Mouse (Mus musculus) midbrain, postnatal 0 days (tissue): ENCODE data around the gene Vps13c. TPM values are rescaled to one million over a fixed set of nuclear protein-coding genes. Genes with fewer than 3 reads are reported as not detected.

ENCODE experiments used
- ATAC-seq: fragments of 200-750 bp; cut with Nextera tagmentation; 2 replicates; pipeline ENCODE4 v1.8.0; 2017; ENCODE audit warnings: moderate number of reproducible peaks, mild to moderate bottlenecking, moderate TSS enrichment, moderate library complexity; ENCODE audit not compliant: low FRiP score
- DNase-seq: peaks from one replicate; pipeline ENCODE4 v3.0.0-alpha.2; 2015; ENCODE audit warnings: low spot score
- H3K27ac ChIP-seq: fragments of 300-500 bp; sonication (generic); 2 replicates; pipeline ENCODE4 v1.5.1; 2014; ENCODE audit warnings: low read depth, mild to moderate bottlenecking, low read length, mixed read lengths
- H3K27me3 ChIP-seq: fragments of 300-500 bp; sonication (generic); 2 replicates; pipeline ENCODE4 v1.6.1; 2014; ENCODE audit warnings: low read length, control low read depth, mixed read lengths; ENCODE audit not compliant: insufficient read depth
- H3K36me3 ChIP-seq: fragments of 300-500 bp; sonication (generic); 2 replicates; pipeline ENCODE4 v1.6.1; 2014; ENCODE audit warnings: low read length, control low read depth, mixed read lengths; ENCODE audit not compliant: insufficient read depth
- H3K4me1 ChIP-seq: fragments of 300-500 bp; sonication (generic); 2 replicates; pipeline ENCODE4 v1.6.1; 2014; ENCODE audit warnings: mild to moderate bottlenecking, control low read depth, antibody characterized with exemption, low read length, mixed read lengths; ENCODE audit not compliant: insufficient read depth
- H3K4me2 ChIP-seq: fragments of 300-500 bp; sonication (generic); 2 replicates; pipeline ENCODE4 v1.6.1; 2014; ENCODE audit warnings: low read depth, mild to moderate bottlenecking, low read length, mixed read lengths; ENCODE audit not compliant: poor library complexity, severe bottlenecking
- H3K4me3 ChIP-seq: fragments of 300-500 bp; sonication (generic); 2 replicates; pipeline ENCODE4 v1.5.1; 2014; ENCODE audit warnings: low read depth, mild to moderate bottlenecking, low read length, moderate library complexity
- H3K9ac ChIP-seq: fragments of 300-500 bp; sonication (generic); replicated peaks from 2 replicates; pipeline ENCODE4 v1.6.1; 2014; ENCODE audit warnings: mild to moderate bottlenecking, low read length, moderate library complexity, mixed read lengths; ENCODE audit not compliant: poor library complexity, severe bottlenecking
- H3K9me3 ChIP-seq: fragments of 300-500 bp; sonication (generic); 2 replicates; pipeline ENCODE4 v1.6.1; 2016; ENCODE audit warnings: low read length, control low read depth
- CTCF ChIP-seq: IDR thresholded peaks from 2 replicates; pipeline ENCODE4 v1.5.1; 2016; ENCODE audit warnings: antibody characterized with exemption, mild to moderate bottlenecking
- WGBS: fragments of 180-500 bp; shearing (Covaris S2); extraction: QIAGEN DNeasy Blood & Tissue Kit; methylation state at CpG from one replicate; pipeline ENCODE4 v1.1.7; 2014; 5-methylcytosine and 5-hydroxymethylcytosine counted together
- polyA plus RNA-seq: library from polyadenylated mRNA; unstranded; fragments of >200 nt; fragmentation: Nextera tagmentation; extraction: Ambion mirVana; gene quantifications from 2 replicates; pipeline ENCODE4 v1.2.1, GENCODE M21; 2015
- total RNA-seq: library from RNA; depleted of rRNA; stranded (reverse); fragments of >200 nt; gene quantifications from 2 replicates; pipeline ENCODE4 v1.2.3, GENCODE M21; 2014

The Vps13c gene
- total and polyA plus RNA-seq, 2 experiments from 2014 or later = 8.4 to 31.5 TPM

GRCm38 (mm10) chr9:67877081-67877718, 37.0 kb downstream of the Vps13c start:
- Histone ChIP-seq H3K27me3 (no peaks in the 10 kb centered on the region), H3K9ac (no peak overlapping the region), H3K36me3 (peaks cover 11% of the 10 kb centered on the region; the same call in 1 of the 2 replicates), H3K9me3 (no peaks in the 10 kb centered on the region), H3K27ac (no peak overlapping the region), H3K4me1 (no peaks in the 10 kb centered on the region), H3K4me2 (no peak overlapping the region), H3K4me3 (no peak overlapping the region)
- WGBS = 91% methylated on average over 14 of the region's 14 CpGs
- ATAC-seq (no peak), DNase-seq (no peak)
- no peak for TF ChIP-seq CTCF

- no peak overlapping the region for H3K9ac ChIP-seq
- H3K4me3 ChIP-seq = no peak overlapping the region
- H3K27me3 ChIP-seq = no peaks in the 10 kb centered on the region
- ATAC-seq = no peak
- no peaks in the 10 kb centered on the region for H3K9me3 ChIP-seq
- no peak overlapping the region for H3K4me2 ChIP-seq
- peaks cover 11% of the 10 kb centered on the region for H3K36me3 ChIP-seq
- H3K4me1 ChIP-seq = no peaks in the 10 kb centered on the region
- DNase-seq = no peak
- H3K27ac ChIP-seq = no peak overlapping the region
- no peak for TF ChIP-seq CTCF
- WGBS = 93% methylated on average over 11 of the region's 11 CpGs
Observed at GRCm38 (mm10) chr9:67878197-67878769, 38.1 kb downstream of the Vps13c start.

GRCm38 (mm10) chr9:67883349-67883984, 43.3 kb downstream of the Vps13c start:
- DNase-seq = no peak
- Histone ChIP-seq H3K4me1 (no peaks in the 10 kb centered on the region), H3K27ac (no peak overlapping the region), H3K9ac (no peak overlapping the region), H3K4me3 (no peak overlapping the region), H3K9me3 (no peaks in the 10 kb centered on the region), H3K27me3 (no peaks in the 10 kb centered on the region), H3K36me3 (peaks cover 12% of the 10 kb centered on the region; the same call in 1 of the 2 replicates), H3K4me2 (no peak overlapping the region)
- 77% methylated on average over 13 of the region's 13 CpGs for WGBS
- ATAC-seq = no peak
- no peak for TF ChIP-seq CTCF

GRCm38 (mm10) chr9:67884095-67884494, 43.9 kb downstream of the Vps13c start:
- Histone ChIP-seq H3K36me3 (peaks cover 10% of the 10 kb centered on the region; the same call in 1 of the 2 replicates), H3K9ac (no peak overlapping the region), H3K27ac (no peak overlapping the region), H3K4me1 (no peaks in the 10 kb centered on the region), H3K27me3 (no peaks in the 10 kb centered on the region), H3K4me3 (no peak overlapping the region), H3K4me2 (no peak overlapping the region), H3K9me3 (no peaks in the 10 kb centered on the region)
- TF ChIP-seq CTCF = no peak
- ATAC-seq (no peak), DNase-seq (no peak)
- WGBS = 90% methylated on average over 3 of the region's 3 CpGs

- Histone ChIP-seq H3K27ac (no peak overlapping the region), H3K4me3 (no peak overlapping the region), H3K9me3 (no peaks in the 10 kb centered on the region), H3K36me3 (peaks cover 4% of the 10 kb centered on the region; the same call in 1 of the 2 replicates), H3K4me1 (no peaks in the 10 kb centered on the region), H3K27me3 (no peaks in the 10 kb centered on the region), H3K4me2 (no peak overlapping the region), H3K9ac (no peak overlapping the region)
- no peak for DNase-seq
- TF ChIP-seq CTCF = no peak
- WGBS = 86% methylated on average over 4 of the region's 4 CpGs
- no peak for ATAC-seq
Observed at GRCm38 (mm10) chr9:67886981-67887720, 47.0 kb downstream of the Vps13c start.
